14 mouse cellular contexts compared by ENCODE assay signal in the genomic region with DNA sequence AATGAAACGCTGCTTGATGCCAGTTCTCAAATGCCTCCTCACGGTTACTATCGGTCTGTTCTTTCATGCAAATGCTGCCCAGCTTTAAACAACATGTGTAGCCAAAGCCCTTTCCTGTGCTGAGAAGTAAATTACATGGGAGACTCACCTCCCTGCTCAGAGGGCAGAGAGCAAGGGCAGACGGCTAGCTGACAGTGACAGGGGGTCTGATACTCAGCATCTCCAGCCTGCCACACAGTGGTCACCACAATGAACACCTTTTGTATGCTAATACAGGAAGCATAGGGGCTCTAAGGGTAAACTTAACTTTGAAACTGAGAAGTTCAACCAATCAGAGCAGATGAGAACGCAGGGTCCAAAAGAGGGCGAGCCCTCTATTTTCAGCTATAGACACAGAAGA.
DNase-seq lines count a peak whose midpoint lies in the region; ATAC-seq and TF ChIP-seq lines count a peak whose summit lies in the region.
"Had no signal": no experiment of that assay in that cellular context is flagged by ENCODE, and none has a peak within 500 bp of the region (broad histone marks: within the 10 kb centered on the region; RNA-seq: fewer than 3 reads in every experiment).

No protein-coding gene starts in this region.

- no peaks in the 10 kb centered on the region for H3K9me3 ChIP-seq in forebrain, postnatal 0 days (ENCODE audit: low read length)
- no peaks in the 10 kb centered on the region for H3K9me3 ChIP-seq in forebrain, embryonic 11.5 days (ENCODE audit: control insufficient read depth, low read length)
- no peaks in the 10 kb centered on the region for H3K9me3 ChIP-seq in liver, postnatal 0 days (ENCODE audit: low read length)
- no peaks in the 10 kb centered on the region for H3K9me3 ChIP-seq in liver, embryonic 12.5 days (replicated peaks)
- no peaks in the 10 kb centered on the region for H3K9me3 ChIP-seq in MEL (replicated peaks; ENCODE audit: insufficient read depth, low read length)
- no peaks in the 10 kb centered on the region for H3K9me3 ChIP-seq in limb, embryonic 10.5 days (replicated peaks)
- H3K9me3 ChIP-seq: megakaryocyte, embryonic 14.5 days had no signal

- ATAC-seq in forebrain, postnatal 0 days = no peak
- no peak for ATAC-seq in forebrain, embryonic 11.5 days (replicated peaks; ENCODE audit: low FRiP score)
- ATAC-seq in liver, postnatal 0 days = no peak
- ATAC-seq in liver, embryonic 12.5 days = no peak
- ATAC-seq in megakaryocyte progenitor cell, adult 5-6 weeks (replicated peaks; ENCODE audit: poor library complexity) = peak; percentile 55; the same call in 1 of the 2 replicates

- peak; percentile 9; the same call in 1 of the 2 replicates for TF ChIP-seq CTCF in forebrain, postnatal 0 days (IDR thresholded peaks at IDR 0.05; ENCODE audit: low read depth)
- TF ChIP-seq CTCF in liver, postnatal 0 days (IDR thresholded peaks at IDR 0.05; ENCODE audit: low read depth) = peak; percentile 39
- 0 out of 6 replicates have a peak, but pooled peaks of 1 of the 3 experiments have one; percentile 13 for TF ChIP-seq CTCF in MEL (IDR thresholded peaks at IDR 0.05 in 2 of 3, conservative IDR thresholded peaks at IDR 0.05 in 1 of 3; ENCODE audit: control insufficient read depth in 1 of 3, insufficient read depth in 1 of 3, low read depth in 2 of 3, low read length in 3 of 3, poor library complexity in 1 of 3, severe bottlenecking in 1 of 3)

- peak; percentile 30 for DNase-seq in forebrain, postnatal 0 days
- DNase-seq in forebrain, embryonic 11.5 days (ENCODE audit: low spot score) = no peak
- no peak for DNase-seq in liver, postnatal 0 days
- no peak for DNase-seq in MEL (ENCODE audit: low read depth, low spot score)
- DNase-seq in limb, embryonic 10.5 days (ENCODE audit: low spot score) = no peak
- DNase-seq: adrenal gland, postnatal 36 days; cerebellum, adult 9-11 months; kidney, adult 8-10 months; right cerebral cortex, postnatal 14 days; thymus, postnatal 25 days had no signal

- no peak for TF ChIP-seq EP300 in liver, postnatal 0 days (IDR thresholded peaks at IDR 0.05; ENCODE audit: low read depth)
- TF ChIP-seq EP300 in MEL (IDR thresholded peaks at IDR 0.05; ENCODE audit: low read depth in 1 of 2, low read length in 2 of 2) = no peak

- 0 out of 2 replicates have a peak overlapping the region, but pooled peaks have one; percentile 16 for H3K27ac ChIP-seq in forebrain, postnatal 0 days (ENCODE audit: low read depth, low read length)
- H3K27ac ChIP-seq in forebrain, embryonic 11.5 days (ENCODE audit: low read depth, low read length) = no peak overlapping the region
- no peak overlapping the region for H3K27ac ChIP-seq in liver, postnatal 0 days (ENCODE audit: low read depth)
- no peak overlapping the region for H3K27ac ChIP-seq in liver, embryonic 12.5 days
- H3K27ac ChIP-seq in MEL (ENCODE audit: control insufficient read depth, low read depth, low read length) = no peak overlapping the region
- no peak overlapping the region for H3K27ac ChIP-seq in limb, embryonic 10.5 days

- no peak for TF ChIP-seq POLR2A in MEL (IDR thresholded peaks at IDR 0.05; ENCODE audit: control insufficient read depth in 1 of 2, insufficient read depth in 1 of 2, low read depth in 1 of 2, low read length in 2 of 2, poor library complexity in 1 of 2)

- H3K4me1 ChIP-seq in forebrain, postnatal 0 days (ENCODE audit: insufficient read depth) = no peaks in the 10 kb centered on the region
- 0 out of 2 replicates have a peak, but pooled peaks cover 2% of the 10 kb centered on the region for H3K4me1 ChIP-seq in forebrain, embryonic 11.5 days (replicated peaks; ENCODE audit: control insufficient read depth, insufficient read depth, low read length)
- H3K4me1 ChIP-seq in liver, postnatal 0 days (ENCODE audit: insufficient read depth) = no peaks in the 10 kb centered on the region
- no peaks in the 10 kb centered on the region for H3K4me1 ChIP-seq in liver, embryonic 12.5 days
- H3K4me1 ChIP-seq in MEL (ENCODE audit: control insufficient read depth in 1 of 2, insufficient read depth in 2 of 2, low read length in 2 of 2) = no peaks in the 10 kb centered on the region
- H3K4me1 ChIP-seq in limb, embryonic 10.5 days = 0 out of 2 replicates have a peak, but pooled peaks cover 5% of the 10 kb centered on the region
- H3K4me1 ChIP-seq: megakaryocyte, embryonic 14.5 days had no signal

- no peak overlapping the region for H3K4me3 ChIP-seq in forebrain, postnatal 0 days (ENCODE audit: low read depth, low read length)
- H3K4me3 ChIP-seq in forebrain, embryonic 11.5 days (ENCODE audit: low read depth, low read length) = no peak overlapping the region
- no peak overlapping the region for H3K4me3 ChIP-seq in liver, postnatal 0 days (ENCODE audit: low read depth, low read length)
- H3K4me3 ChIP-seq in liver, embryonic 12.5 days = no peak overlapping the region
- no peak overlapping the region for H3K4me3 ChIP-seq in MEL (ENCODE audit: control insufficient read depth in 1 of 2, insufficient read depth in 1 of 2, low read depth in 2 of 2, low read length in 2 of 2)
- no peak overlapping the region for H3K4me3 ChIP-seq in limb, embryonic 10.5 days
- H3K4me3 ChIP-seq: megakaryocyte, embryonic 14.5 days had no signal

- H3K9ac ChIP-seq in forebrain, postnatal 0 days = no peak overlapping the region
- H3K9ac ChIP-seq in forebrain, embryonic 11.5 days (ENCODE audit: low read length) = no peak overlapping the region
- no peak overlapping the region for H3K9ac ChIP-seq in liver, postnatal 0 days (replicated peaks)
- no peak overlapping the region for H3K9ac ChIP-seq in liver, embryonic 12.5 days
- H3K9ac ChIP-seq in MEL (ENCODE audit: control insufficient read depth, low read depth, low read length, poor library complexity, severe bottlenecking) = no peak overlapping the region

- peak; percentile 13 for TF ChIP-seq RAD21 in MEL (IDR thresholded peaks at IDR 0.05; ENCODE audit: low read depth, low read length)

- H3K79me2 ChIP-seq in MEL (ENCODE audit: control insufficient read depth, insufficient read depth, low read length, poor library complexity) = no peaks in the 10 kb centered on the region

- H3K4me2 ChIP-seq in forebrain, postnatal 0 days (ENCODE audit: low read depth) = no peak overlapping the region
- no peak overlapping the region for H3K4me2 ChIP-seq in forebrain, embryonic 11.5 days (ENCODE audit: low read depth, low read length, severe bottlenecking)
- H3K4me2 ChIP-seq in liver, postnatal 0 days (ENCODE audit: low read depth, low read length) = no peak overlapping the region
- no peak overlapping the region for H3K4me2 ChIP-seq in liver, embryonic 12.5 days
- H3K4me2 ChIP-seq: liver, embryonic 11.5 days had no signal

- 37% methylated on average over 6 of the region's 6 CpGs for WGBS in forebrain, postnatal 0 days
- 37% methylated on average over 6 of the region's 6 CpGs for WGBS in forebrain, embryonic 11.5 days
- WGBS in liver, postnatal 0 days (ENCODE audit: insufficient replicate concordance) = 56% methylated on average over 6 of the region's 6 CpGs
- 50% methylated on average over 6 of the region's 6 CpGs for WGBS in liver, embryonic 12.5 days (ENCODE audit: insufficient replicate concordance)
- 42% methylated on average over 6 of the region's 6 CpGs for WGBS in limb, embryonic 10.5 days

- H3K27me3 ChIP-seq in forebrain, postnatal 0 days (ENCODE audit: insufficient read depth, low read length) = no peaks in the 10 kb centered on the region
- no peaks in the 10 kb centered on the region for H3K27me3 ChIP-seq in forebrain, embryonic 11.5 days (ENCODE audit: control insufficient read depth, insufficient read depth, low read length)
- no peaks in the 10 kb centered on the region for H3K27me3 ChIP-seq in liver, postnatal 0 days (ENCODE audit: insufficient read depth, low read length)
- H3K27me3 ChIP-seq in liver, embryonic 12.5 days (replicated peaks) = no peaks in the 10 kb centered on the region
- H3K27me3 ChIP-seq in MEL (ENCODE audit: control insufficient read depth in 1 of 2, insufficient read depth in 2 of 2, low read length in 2 of 2) = no peaks in the 10 kb centered on the region
- no peaks in the 10 kb centered on the region for H3K27me3 ChIP-seq in limb, embryonic 10.5 days (ENCODE audit: low read depth, poor library complexity, severe bottlenecking)
- H3K27me3 ChIP-seq: megakaryocyte, embryonic 14.5 days had no signal

- no peaks in the 10 kb centered on the region for H3K36me3 ChIP-seq in forebrain, postnatal 0 days (ENCODE audit: insufficient read depth)
- no peaks in the 10 kb centered on the region for H3K36me3 ChIP-seq in forebrain, embryonic 11.5 days (ENCODE audit: control insufficient read depth, insufficient read depth, low read length)
- no peaks in the 10 kb centered on the region for H3K36me3 ChIP-seq in liver, postnatal 0 days (replicated peaks; ENCODE audit: insufficient read depth, low read length)
- H3K36me3 ChIP-seq in liver, embryonic 12.5 days = no peaks in the 10 kb centered on the region
- H3K36me3 ChIP-seq in MEL (ENCODE audit: control insufficient read depth in 1 of 2, insufficient read depth in 2 of 2, low read length in 2 of 2) = no peaks in the 10 kb centered on the region
- H3K36me3 ChIP-seq in limb, embryonic 10.5 days = no peaks in the 10 kb centered on the region

TF ChIP-seq in MEL, 35 proteins besides CTCF, POLR2A, EP300 and RAD21:
- TF ChIP-seq SMC3 (IDR thresholded peaks at IDR 0.05; ENCODE audit: low read depth, low read length) = peak; percentile 31
- no peak for TF ChIP-seq NRF1 (IDR thresholded peaks at IDR 0.05; ENCODE audit: insufficient read depth, low read depth, low read length, poor library complexity, severe bottlenecking)
